Mouse (Mus musculus) liver, embryonic 14.5 days (tissue): ENCODE data around the gene Myh9. TPM values are rescaled to one million over a fixed set of nuclear protein-coding genes. Genes with fewer than 3 reads are reported as not detected.

Source experiments
- ATAC-seq: fragments of 200-750 bp; cut with Nextera tagmentation; 2 replicates; pipeline ENCODE4 v1.8.0; 2017; ENCODE audit warnings: moderate number of reproducible peaks, mild to moderate bottlenecking, moderate library complexity; ENCODE audit not compliant: insufficient read depth
- DNase-seq, 3 experiments: peaks; one replicate each; pipeline ENCODE4 v3.0.0-alpha.2; 2012 to 2013; ENCODE audit warnings: low read depth in 3 of 3, low spot score in 3 of 3
- H3K27ac ChIP-seq: fragments of 300-500 bp; sonication (generic); 2 replicates; pipeline ENCODE4 v1.5.1; 2014; ENCODE audit warnings: moderate library complexity, mild to moderate bottlenecking, control low read depth, inconsistent platforms
- H3K27me3 ChIP-seq: fragments of 300-500 bp; sonication (generic); 2 replicates; pipeline ENCODE4 v1.6.1; 2014; ENCODE audit warnings: mild to moderate bottlenecking, low read length, moderate library complexity; ENCODE audit not compliant: control insufficient read depth, insufficient read depth
- H3K36me3 ChIP-seq: fragments of 300-500 bp; sonication (generic); replicated peaks from 2 replicates; pipeline ENCODE4 v1.6.1; 2014; ENCODE audit warnings: low read depth; ENCODE audit not compliant: control insufficient read depth, insufficient read depth
- H3K4me1 ChIP-seq, 2 experiments: fragments of 200-500 bp in 1 of 2; fragments of 300-500 bp in 1 of 2; sonication (generic) in 1 of 2; replicated peaks; 2 replicates each; pipeline ENCODE4 v1.6.1; 2012 to 2014; ENCODE audit warnings: antibody characterized with exemption in 1 of 2, inconsistent platforms in 1 of 2, low read length in 1 of 2; ENCODE audit not compliant: control insufficient read depth in 2 of 2, insufficient read depth in 2 of 2
- H3K4me2 ChIP-seq: fragments of 300-500 bp; sonication (generic); 2 replicates; pipeline ENCODE4 v1.6.1; 2014; ENCODE audit warnings: low read depth, mild to moderate bottlenecking, control low read depth, moderate library complexity
- H3K4me3 ChIP-seq, 2 experiments: fragments of 200-500 bp in 1 of 2; fragments of 300-500 bp in 1 of 2; sonication (generic) in 1 of 2; 2 replicates each; pipeline ENCODE4 v1.5.1; 2012 to 2014; ENCODE audit warnings: low read depth in 2 of 2, low read length in 2 of 2, mild to moderate bottlenecking in 2 of 2, control low read depth in 1 of 2, inconsistent platforms in 1 of 2, moderate library complexity in 1 of 2; ENCODE audit not compliant: insufficient read depth in 1 of 2
- H3K9ac ChIP-seq: fragments of 300-500 bp; sonication (generic); replicated peaks from 2 replicates; pipeline ENCODE4 v1.6.1; 2014; ENCODE audit warnings: mild to moderate bottlenecking, control low read depth, moderate library complexity
- H3K9me3 ChIP-seq: fragments of 300-500 bp; sonication (generic); 2 replicates; pipeline ENCODE4 v1.6.1; 2016; ENCODE audit warnings: low read length, mixed read lengths; ENCODE audit not compliant: control insufficient read depth
- CTCF ChIP-seq: IDR thresholded peaks from 2 replicates; pipeline ENCODE4 v1.5.1; 2016; ENCODE audit warnings: antibody characterized with exemption, low read depth, control low read depth
- EP300 ChIP-seq: IDR thresholded peaks from 2 replicates; pipeline ENCODE4 v1.6.1; 2016; ENCODE audit warnings: antibody characterized with exemption, low read depth
- WGBS: fragments of 180-500 bp; shearing (Covaris S2); extraction: QIAGEN DNeasy Blood & Tissue Kit; methylation state at CpG from one replicate; pipeline ENCODE4 v1.1.7; 2014; ENCODE audit not compliant: insufficient replicate concordance; 5-methylcytosine and 5-hydroxymethylcytosine counted together
- polyA plus RNA-seq, 2 experiments: library from polyadenylated mRNA; depleted of rRNA in 1 of 2; stranded (reverse) in 1 of 2; unstranded in 1 of 2; fragments of >200 nt; fragmentation: Nextera tagmentation in 1 of 2; extraction: Ambion mirVana in 1 of 2; gene quantifications; 2 replicates each; pipeline versions ENCODE4 v1.2.1 to v1.2.3; 2012 to 2014

The Myh9 gene
- polyA plus RNA-seq, 2 experiments = 21.3 to 21.9 TPM

- H3K4me1 ChIP-seq = peaks cover 5 to 25% of the 10 kb centered on the region in 2 experiments; a peak in 2 of 4 replicates
- WGBS = 37% methylated on average over 14 of the region's 14 CpGs
- ATAC-seq (0 out of 2 replicates have a peak, but pooled peaks have one; percentile 9), DNase-seq (no peak)
- peaks cover 29% of the 10 kb centered on the region for H3K36me3 ChIP-seq
- no peaks in the 10 kb centered on the region for H3K27me3 ChIP-seq
- TF ChIP-seq EP300 (no peak), CTCF (no peak)
- no peak overlapping the region for H3K9ac ChIP-seq
- H3K4me3 ChIP-seq = no peak overlapping the region
- H3K9me3 ChIP-seq = no peaks in the 10 kb centered on the region
- H3K27ac ChIP-seq = no peak overlapping the region
- H3K4me2 ChIP-seq = no peak overlapping the region
These were observed 43.1 kb downstream of the Myh9 start for GRCm38 (mm10) chr15:77798664-77799490.

GRCm38 (mm10) chr15:77797609-77798411, 44.2 kb downstream of the Myh9 start:
- Histone ChIP-seq H3K4me2 (no peak overlapping the region), H3K36me3 (peaks cover 26% of the 10 kb centered on the region), H3K4me1 (peaks cover 5 to 25% of the 10 kb centered on the region in 2 experiments; a peak in 2 of 4 replicates), H3K9me3 (no peaks in the 10 kb centered on the region), H3K9ac (no peak overlapping the region), H3K27ac (no peak overlapping the region), H3K27me3 (no peaks in the 10 kb centered on the region), H3K4me3 (no peak overlapping the region)
- WGBS = 71% methylated on average over 14 of the region's 14 CpGs
- TF ChIP-seq EP300 (no peak), CTCF (no peak)
- ATAC-seq (no peak), DNase-seq (no peak)

GRCm38 (mm10) chr15:77796409-77797035, 45.5 kb downstream of the Myh9 start:
- Histone ChIP-seq H3K27me3 (no peaks in the 10 kb centered on the region), H3K36me3 (peaks cover 25% of the 10 kb centered on the region), H3K9ac (no peak overlapping the region), H3K9me3 (no peaks in the 10 kb centered on the region), H3K4me1 (peaks cover 5 to 23% of the 10 kb centered on the region in 2 experiments; a peak in 2 of 4 replicates), H3K27ac (no peak overlapping the region), H3K4me2 (no peak overlapping the region), H3K4me3 (no peak overlapping the region)
- ATAC-seq (no peak), DNase-seq (no peak)
- WGBS = 93% methylated on average over 26 of the region's 26 CpGs
- no peak for TF ChIP-seq CTCF
- TF ChIP-seq EP300 = no peak

GRCm38 (mm10) chr15:77794908-77795356, 47.0 kb downstream of the Myh9 start:
- peaks cover 35% of the 10 kb centered on the region for H3K36me3 ChIP-seq
- H3K4me1 ChIP-seq = peaks cover 0 to 16% of the 10 kb centered on the region in 2 experiments; a peak in 2 of 4 replicates
- H3K9me3 ChIP-seq = no peaks in the 10 kb centered on the region
- no peak overlapping the region for H3K27ac ChIP-seq
- H3K9ac ChIP-seq = no peak overlapping the region
- no peak overlapping the region for H3K4me3 ChIP-seq
- DNase-seq (no peak), ATAC-seq (no peak)
- TF ChIP-seq EP300 = no peak
- TF ChIP-seq CTCF = no peak
- WGBS = 83% methylated on average over 13 of the region's 13 CpGs
- H3K27me3 ChIP-seq = no peaks in the 10 kb centered on the region
- no peak overlapping the region for H3K4me2 ChIP-seq
